Mouse (Mus musculus): ENCODE measurements around the gene Dlg3.

DNA sequence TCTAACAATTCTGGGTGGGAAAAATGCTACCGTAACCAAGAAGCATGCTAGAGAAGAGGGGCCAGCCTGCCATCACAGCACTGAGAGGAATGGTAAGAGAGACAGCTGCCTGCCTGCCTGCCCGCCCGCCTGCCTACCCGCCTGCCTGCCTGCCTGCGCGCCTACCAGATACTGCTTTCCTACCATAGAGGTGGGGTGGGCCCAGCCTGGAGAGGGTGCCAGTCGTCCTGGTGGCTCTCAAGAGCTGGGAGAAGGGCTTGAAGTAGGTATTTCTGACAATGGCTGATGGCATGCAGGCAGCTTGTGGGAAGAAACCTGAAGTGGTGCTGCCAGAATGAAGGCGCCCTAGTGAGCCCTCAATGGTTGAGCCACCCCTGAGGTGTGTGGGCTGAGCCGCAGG is 51.2 kb downstream of the Dlg3 start:
- TF ChIP-seq CTCF (IDR thresholded peaks at IDR 0.05; ENCODE audit: low read depth, low read length) (no peak), GATA1 (IDR thresholded peaks at IDR 0.05; ENCODE audit: borderline replicate concordance, low read length) (no peak)
